Comparison of ENCODE assay signal across 8 mouse cellular contexts in genomic region chr14:36952142-36952541, GRCm38 (mm10). TPM values are rescaled to one million over a fixed set of nuclear protein-coding genes. Genes with fewer than 3 reads are reported as not detected.
A peak's percentile ranks its signal among the peaks of the same experiment; 100 is the strongest.
DNase-seq lines count a peak whose midpoint lies in the region; ATAC-seq lines count a peak whose summit lies in the region.

No protein-coding gene starts in this region.

- 28% methylated on average over 2 of the region's 2 CpGs for WGBS in forebrain, embryonic 14.5 days
- WGBS in liver, embryonic 11.5 days: 25% methylated on average over 2 of the region's 2 CpGs
- WGBS in neural tube, embryonic 14.5 days: 37% methylated on average over 2 of the region's 2 CpGs

- no peaks in the 10 kb centered on the region for H3K4me1 ChIP-seq in forebrain, embryonic 14.5 days (ENCODE audit: control insufficient read depth, insufficient read depth, low read length)
- H3K4me1 ChIP-seq in liver, embryonic 11.5 days (replicated peaks; ENCODE audit: control insufficient read depth, insufficient read depth, low read length): no peaks in the 10 kb centered on the region
- H3K4me1 ChIP-seq in neural tube, embryonic 14.5 days (ENCODE audit: control insufficient read depth, insufficient read depth, low read length): no peaks in the 10 kb centered on the region

- no peak overlapping the region for H3K9ac ChIP-seq in forebrain, embryonic 14.5 days (ENCODE audit: low read length)
- H3K9ac ChIP-seq in liver, embryonic 11.5 days (ENCODE audit: low read depth, low read length): no peak overlapping the region
- H3K9ac ChIP-seq in neural tube, embryonic 14.5 days (replicated peaks; ENCODE audit: low read depth, low read length): no peak overlapping the region

- no peaks in the 10 kb centered on the region for H3K36me3 ChIP-seq in forebrain, embryonic 14.5 days (ENCODE audit: control insufficient read depth, insufficient read depth, low read length)
- no peaks in the 10 kb centered on the region for H3K36me3 ChIP-seq in liver, embryonic 11.5 days (ENCODE audit: control insufficient read depth, insufficient read depth, low read length)
- H3K36me3 ChIP-seq in neural tube, embryonic 14.5 days (ENCODE audit: control insufficient read depth, insufficient read depth, low read length): no peaks in the 10 kb centered on the region

- DNase-seq in cerebellum, adult 8-10 months: peak; percentile 29
- no peak for DNase-seq in cerebellum, adult 11-12 months
- peak; percentile 82 for DNase-seq in 3T3-L1 (ENCODE audit: low read depth, low spot score)
- DNase-seq in WW6 (ENCODE audit: low read depth, low spot score): peak; percentile 36
- peak; percentile 68 for DNase-seq in forebrain, embryonic 14.5 days (ENCODE audit: low spot score)
- DNase-seq in liver, embryonic 11.5 days (ENCODE audit: low spot score): no peak
- no peak for DNase-seq in gastrocnemius, postnatal 10 days

- no peak overlapping the region for H3K4me3 ChIP-seq in forebrain, embryonic 14.5 days (ENCODE audit: low read depth, low read length)
- H3K4me3 ChIP-seq in liver, embryonic 11.5 days (ENCODE audit: low read depth, low read length): no peak overlapping the region
- H3K4me3 ChIP-seq in neural tube, embryonic 14.5 days (ENCODE audit: low read depth, low read length): no peak overlapping the region

- no peaks in the 10 kb centered on the region for H3K27me3 ChIP-seq in forebrain, embryonic 14.5 days (replicated peaks; ENCODE audit: control insufficient read depth, insufficient read depth, low read length)
- H3K27me3 ChIP-seq in liver, embryonic 11.5 days (replicated peaks; ENCODE audit: control insufficient read depth, insufficient read depth, low read length): no peaks in the 10 kb centered on the region
- H3K27me3 ChIP-seq in neural tube, embryonic 14.5 days (ENCODE audit: control insufficient read depth, insufficient read depth, low read length): no peaks in the 10 kb centered on the region

- H3K4me2 ChIP-seq in forebrain, embryonic 14.5 days (ENCODE audit: low read length): no peak overlapping the region
- H3K4me2 ChIP-seq in liver, embryonic 11.5 days: no peak overlapping the region
- H3K4me2 ChIP-seq in neural tube, embryonic 14.5 days (ENCODE audit: low read depth, low read length): no peak overlapping the region

- no peak overlapping the region for H3K27ac ChIP-seq in forebrain, embryonic 14.5 days (ENCODE audit: low read depth, low read length)
- H3K27ac ChIP-seq in liver, embryonic 11.5 days (ENCODE audit: low read depth, low read length): no peak overlapping the region
- H3K27ac ChIP-seq in neural tube, embryonic 14.5 days (ENCODE audit: low read depth, low read length): no peak overlapping the region

- no peaks in the 10 kb centered on the region for H3K9me3 ChIP-seq in forebrain, embryonic 14.5 days (replicated peaks; ENCODE audit: control insufficient read depth, low read length)
- H3K9me3 ChIP-seq in liver, embryonic 11.5 days (ENCODE audit: control insufficient read depth, low read length): no peaks in the 10 kb centered on the region
- no peaks in the 10 kb centered on the region for H3K9me3 ChIP-seq in neural tube, embryonic 14.5 days (ENCODE audit: control insufficient read depth, low read length)

- peak; percentile 57; the same call in 1 of the 2 replicates for ATAC-seq in forebrain, embryonic 14.5 days
- ATAC-seq in liver, embryonic 11.5 days (replicated peaks; ENCODE audit: low FRiP score): peak; percentile 41; the same call in 1 of the 2 replicates
- peak; percentile 73; the same call in 1 of the 2 replicates for ATAC-seq in neural tube, embryonic 14.5 days (ENCODE audit: low read depth)

RNA-seq across cellular contexts. Expression of gene Ccser2, which starts 16.4 kb away (rescaled TPM):
- polyA plus RNA-seq in forebrain, embryonic 14.5 days (2014; fragmentation: Nextera tagmentation; extraction: Ambion mirVana): 53.1 and 64.5 TPM in 2 replicates
- 10.7 and 11.1 TPM in 2 replicates for polyA plus RNA-seq in liver, embryonic 11.5 days (2014; fragmentation: Nextera tagmentation; extraction: Ambion mirVana)
- polyA plus RNA-seq in neural tube, embryonic 14.5 days (2014; fragmentation: Nextera tagmentation; extraction: Ambion mirVana): 98.0 and 105 TPM in 2 replicates
- total RNA-seq in gastrocnemius, postnatal 10 days (2021): 10 to 100 TPM; 62.3 to 66.3 TPM

Comparison
In these comparisons a context has a peak if more than half of its experiments do, and no peak if none do; other contexts are left out.
1. DNase-seq: peak in cerebellum, adult 8-10 months (single experiment), 3T3-L1 (single experiment), WW6 (single experiment) and forebrain, embryonic 14.5 days (single experiment); none in cerebellum, adult 11-12 months (single experiment), liver, embryonic 11.5 days (single experiment) and gastrocnemius, postnatal 10 days (single experiment).
2. Peak in every context shown above with its lines, with median percentiles within 50 percentile points of each other: ATAC-seq.